Mouse (Mus musculus): ENCODE data around the gene B230217C12Rik. TPM values are rescaled to one million over a fixed set of nuclear protein-coding genes. Genes with fewer than 3 reads are reported as not detected.

The B230217C12Rik gene
- polyA plus RNA-seq, 2 experiments, result 0.60 to 0.63 TPM

- Histone ChIP-seq H3K4me1 (replicated peaks; ENCODE audit: control insufficient read depth in 2 of 2, insufficient read depth in 2 of 2, low read length in 1 of 2) (peaks cover 6 to 52% of the 10 kb centered on the region in 2 experiments), H3K27ac (no peak overlapping the region), H3K9me3 (ENCODE audit: control insufficient read depth, low read length) (no peaks in the 10 kb centered on the region), H3K4me3 (ENCODE audit: insufficient read depth in 1 of 2, low read depth in 2 of 2, low read length in 2 of 2) (no peak overlapping the region), H3K27me3 (ENCODE audit: control insufficient read depth, insufficient read depth, low read length) (no peaks in the 10 kb centered on the region), H3K9ac (replicated peaks) (no peak overlapping the region), H3K36me3 (replicated peaks; ENCODE audit: control insufficient read depth, insufficient read depth, low read depth) (no peaks in the 10 kb centered on the region), H3K4me2 (ENCODE audit: low read depth) (no peak overlapping the region)
- WGBS (ENCODE audit: insufficient replicate concordance), result 53% methylated on average over 15 of the region's 15 CpGs
- DNase-seq (ENCODE audit: low read depth in 3 of 3, low spot score in 3 of 3), result no peak
- TF ChIP-seq EP300 (IDR thresholded peaks at IDR 0.05; ENCODE audit: low read depth) (no peak), CTCF (IDR thresholded peaks at IDR 0.05; ENCODE audit: low read depth) (no peak)
- ATAC-seq (ENCODE audit: insufficient read depth), result no peak
These were observed 34.6 kb upstream of the B230217C12Rik start for GRCm38 (mm10) chr11:97805662-97806612.

- no peak overlapping the region for H3K4me3 ChIP-seq (ENCODE audit: insufficient read depth in 1 of 2, low read depth in 2 of 2, low read length in 2 of 2)
- no peak overlapping the region for H3K9ac ChIP-seq (replicated peaks)
- no peaks in the 10 kb centered on the region for H3K27me3 ChIP-seq (ENCODE audit: control insufficient read depth, insufficient read depth, low read length)
- 78% methylated on average over 7 of the region's 7 CpGs for WGBS (ENCODE audit: insufficient replicate concordance)
- TF ChIP-seq CTCF (IDR thresholded peaks at IDR 0.05; ENCODE audit: low read depth) (no peak), EP300 (IDR thresholded peaks at IDR 0.05; ENCODE audit: low read depth) (no peak)
- no peaks in the 10 kb centered on the region for H3K9me3 ChIP-seq (ENCODE audit: control insufficient read depth, low read length)
- ATAC-seq (ENCODE audit: insufficient read depth) (no peak), DNase-seq (ENCODE audit: low read depth in 3 of 3, low spot score in 3 of 3) (no peak)
- no peaks in the 10 kb centered on the region for H3K36me3 ChIP-seq (replicated peaks; ENCODE audit: control insufficient read depth, insufficient read depth, low read depth)
- peaks cover 6 to 48% of the 10 kb centered on the region in 2 experiments for H3K4me1 ChIP-seq (replicated peaks; ENCODE audit: control insufficient read depth in 2 of 2, insufficient read depth in 2 of 2, low read length in 1 of 2)
- no peak overlapping the region for H3K4me2 ChIP-seq (ENCODE audit: low read depth)
- no peak overlapping the region for H3K27ac ChIP-seq
These were observed 34.0 kb upstream of the B230217C12Rik start for GRCm38 (mm10) chr11:97806613-97806964.

GRCm38 (mm10) chr11:97807626-97808025 lies 33.0 kb upstream of the B230217C12Rik start:
- Histone ChIP-seq H3K4me2 (ENCODE audit: low read depth) (no peak overlapping the region), H3K36me3 (replicated peaks; ENCODE audit: control insufficient read depth, insufficient read depth, low read depth) (no peaks in the 10 kb centered on the region), H3K4me1 (replicated peaks; ENCODE audit: control insufficient read depth in 2 of 2, insufficient read depth in 2 of 2, low read length in 1 of 2) (peaks cover 6 to 39% of the 10 kb centered on the region in 2 experiments), H3K27me3 (ENCODE audit: control insufficient read depth, insufficient read depth, low read length) (no peaks in the 10 kb centered on the region), H3K4me3 (ENCODE audit: insufficient read depth in 1 of 2, low read depth in 2 of 2, low read length in 2 of 2) (no peak overlapping the region), H3K9ac (replicated peaks) (no peak overlapping the region), H3K9me3 (ENCODE audit: control insufficient read depth, low read length) (no peaks in the 10 kb centered on the region), H3K27ac (no peak overlapping the region)
- TF ChIP-seq EP300 (IDR thresholded peaks at IDR 0.05; ENCODE audit: low read depth) (no peak), CTCF (IDR thresholded peaks at IDR 0.05; ENCODE audit: low read depth) (no peak)
- WGBS (ENCODE audit: insufficient replicate concordance), result 37% methylated on average over 6 of the region's 6 CpGs
- ATAC-seq (ENCODE audit: insufficient read depth) (no peak), DNase-seq (ENCODE audit: low read depth in 3 of 3, low spot score in 3 of 3) (no peak)

GRCm38 (mm10) chr11:97808093-97808492 lies 32.5 kb upstream of the B230217C12Rik start:
- no peak for ATAC-seq (ENCODE audit: insufficient read depth)
- Histone ChIP-seq H3K9me3 (ENCODE audit: control insufficient read depth, low read length) (no peaks in the 10 kb centered on the region), H3K27me3 (ENCODE audit: control insufficient read depth, insufficient read depth, low read length) (no peaks in the 10 kb centered on the region), H3K4me2 (ENCODE audit: low read depth) (no peak overlapping the region), H3K36me3 (replicated peaks; ENCODE audit: control insufficient read depth, insufficient read depth, low read depth) (no peaks in the 10 kb centered on the region), H3K9ac (replicated peaks) (no peak overlapping the region), H3K4me3 (ENCODE audit: insufficient read depth in 1 of 2, low read depth in 2 of 2, low read length in 2 of 2) (no peak overlapping the region), H3K4me1 (replicated peaks; ENCODE audit: control insufficient read depth in 2 of 2, insufficient read depth in 2 of 2, low read length in 1 of 2) (peaks cover 6 to 39% of the 10 kb centered on the region in 2 experiments), H3K27ac (no peak overlapping the region)
- WGBS (ENCODE audit: insufficient replicate concordance), result 56% methylated on average over 2 of the region's 2 CpGs
- TF ChIP-seq CTCF (IDR thresholded peaks at IDR 0.05; ENCODE audit: low read depth), result no peak
- TF ChIP-seq EP300 (IDR thresholded peaks at IDR 0.05; ENCODE audit: low read depth), result no peak
- DNase-seq (ENCODE audit: low read depth in 3 of 3, low spot score in 3 of 3), result no peak

- TF ChIP-seq EP300 (IDR thresholded peaks at IDR 0.05; ENCODE audit: low read depth) (no peak), CTCF (IDR thresholded peaks at IDR 0.05; ENCODE audit: low read depth) (no peak)
- Histone ChIP-seq H3K4me3 (ENCODE audit: insufficient read depth in 1 of 2, low read depth in 2 of 2, low read length in 2 of 2) (no peak overlapping the region), H3K4me1 (replicated peaks; ENCODE audit: control insufficient read depth in 2 of 2, insufficient read depth in 2 of 2, low read length in 1 of 2) (peaks cover 6 to 39% of the 10 kb centered on the region in 2 experiments), H3K4me2 (ENCODE audit: low read depth) (no peak overlapping the region), H3K9ac (replicated peaks) (no peak overlapping the region), H3K27me3 (ENCODE audit: control insufficient read depth, insufficient read depth, low read length) (no peaks in the 10 kb centered on the region), H3K27ac (no peak overlapping the region), H3K9me3 (ENCODE audit: control insufficient read depth, low read length) (no peaks in the 10 kb centered on the region), H3K36me3 (replicated peaks; ENCODE audit: control insufficient read depth, insufficient read depth, low read depth) (no peaks in the 10 kb centered on the region)
- no peak for ATAC-seq (ENCODE audit: insufficient read depth)
- 66% methylated on average over 5 of the region's 5 CpGs for WGBS (ENCODE audit: insufficient replicate concordance)
- no peak for DNase-seq (ENCODE audit: low read depth in 3 of 3, low spot score in 3 of 3)
These were observed 31.9 kb upstream of the B230217C12Rik start for GRCm38 (mm10) chr11:97808621-97809234.
